Mouse (Mus musculus) olfactory bulb, adult 2 months (tissue): ENCODE measurements around the gene Mindy4b-ps. TPM values are rescaled to one million over a fixed set of nuclear protein-coding genes. Genes with fewer than 3 reads are reported as not detected.

Source experiments
- H3K27ac ChIP-seq: fragments of 200-500 bp; 2 replicates; pipeline ENCODE4 v1.5.1; 2012; ENCODE audit warnings: low read depth, low read length; ENCODE audit not compliant: insufficient read depth
- H3K4me1 ChIP-seq: fragments of 200-500 bp; 2 replicates; pipeline ENCODE4 v1.6.1; 2012; ENCODE audit warnings: low read length; ENCODE audit not compliant: control insufficient read depth, insufficient read depth
- H3K4me3 ChIP-seq: fragments of 200-500 bp; 2 replicates; pipeline ENCODE4 v1.5.1; 2012; ENCODE audit warnings: mild to moderate bottlenecking, low read depth, low read length, moderate library complexity; ENCODE audit not compliant: insufficient read depth
- CTCF ChIP-seq: fragments of 200-500 bp; IDR thresholded peaks from 2 replicates; pipeline ENCODE4 v1.5.1; 2012; ENCODE audit warnings: low read depth, mild to moderate bottlenecking, low read length, moderate library complexity; ENCODE audit not compliant: insufficient read depth
- POLR2A ChIP-seq: fragments of 200-500 bp; IDR thresholded peaks from 2 replicates; pipeline ENCODE4 v1.6.1; 2012; ENCODE audit warnings: mild to moderate bottlenecking, low read depth, low read length, moderate library complexity; ENCODE audit not compliant: insufficient read depth
- WGBS: fragments of 180-500 bp; shearing (Covaris S2); methylation state at CpG from one replicate; pipeline ENCODE4 v1.1.7; 2018; 5-methylcytosine and 5-hydroxymethylcytosine counted together
- polyA plus RNA-seq: library from polyadenylated mRNA; stranded (reverse); fragments of >200 nt; gene quantifications from 2 replicates; pipeline ENCODE4 v1.2.4, GENCODE M21; 2012; ENCODE audit warnings: low replicate concordance; ENCODE audit not compliant: missing spikeins, insufficient read depth, insufficient read length

Gene Mindy4b-ps
- polyA plus RNA-seq, 1 experiment: not detected

GRCm38 (mm10) chr3:58789473-58789872 lies 32.6 kb downstream of the Mindy4b-ps start:
- Histone ChIP-seq H3K4me3 (no peak overlapping the region), H3K4me1 (peaks cover 3% of the 10 kb centered on the region), H3K27ac (no peak overlapping the region)
- TF ChIP-seq CTCF (no peak), POLR2A (no peak)
- 38% methylated on average over 7 of the region's 7 CpGs for WGBS

DNA sequence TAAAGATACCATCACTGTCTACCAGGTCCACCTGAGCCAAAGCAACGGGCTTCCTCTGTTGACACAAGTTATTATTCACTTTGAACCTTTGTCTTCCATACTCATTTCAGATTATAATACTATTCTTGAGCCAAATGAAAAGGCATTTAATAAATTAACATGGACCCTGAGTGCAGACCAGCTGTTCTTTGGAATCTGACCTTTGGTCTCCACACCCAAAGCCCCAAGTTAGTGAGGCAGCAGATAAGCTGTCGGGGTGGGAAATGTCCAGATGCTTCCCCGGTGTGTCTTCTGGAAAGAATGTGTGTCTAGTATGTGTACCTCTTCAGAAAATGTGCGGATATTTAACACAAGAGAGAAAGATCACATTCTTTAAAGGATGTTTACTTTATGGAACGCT lies 33.1 kb downstream of the Mindy4b-ps start:
- Histone ChIP-seq H3K4me1 (peaks cover 3% of the 10 kb centered on the region), H3K27ac (no peak overlapping the region), H3K4me3 (no peak overlapping the region)
- TF ChIP-seq CTCF: no peak
- TF ChIP-seq POLR2A: no peak
- WGBS: 81% methylated on average over 5 of the region's 5 CpGs

GRCm38 (mm10) chr3:58786470-58786869 lies 35.6 kb downstream of the Mindy4b-ps start:
- TF ChIP-seq CTCF (no peak), POLR2A (no peak)
- H3K4me3 ChIP-seq: no peak overlapping the region
- WGBS: 67% methylated on average over 4 of the region's 4 CpGs

DNA sequence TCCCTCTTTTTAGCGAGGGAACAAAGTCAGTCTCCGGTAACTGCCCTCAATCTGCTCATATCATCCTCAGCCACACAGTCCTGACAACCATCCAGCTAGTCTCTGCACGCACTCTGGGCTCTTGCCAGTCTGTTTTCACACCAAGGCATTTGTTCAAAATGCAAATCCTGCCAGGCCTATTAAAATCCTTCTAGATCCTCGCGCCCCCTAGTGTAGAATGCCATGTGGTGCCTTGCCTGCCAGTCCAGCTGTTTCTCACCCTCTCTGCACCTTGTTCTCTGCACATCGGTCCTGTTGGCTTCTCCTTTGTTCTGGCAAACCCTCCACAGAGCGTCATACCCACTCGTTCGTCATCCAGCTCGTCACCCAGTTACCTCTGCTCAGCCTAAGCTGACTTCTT lies 36.2 kb downstream of the Mindy4b-ps start:
- TF ChIP-seq CTCF: no peak
- no peak for TF ChIP-seq POLR2A
- Histone ChIP-seq H3K27ac (no peak overlapping the region), H3K4me1 (peaks cover 3% of the 10 kb centered on the region), H3K4me3 (no peak overlapping the region)
- 11% methylated on average over 10 of the region's 10 CpGs for WGBS

More at GRCm38 (mm10) chr3:58786470-58786869, 35.6 kb downstream of the Mindy4b-ps start:
- H3K4me1 ChIP-seq: peaks cover 3% of the 10 kb centered on the region
- no peak overlapping the region for H3K27ac ChIP-seq

GRCm38 (mm10) chr3:58784219-58785092 lies 37.7 kb downstream of the Mindy4b-ps start:
- Histone ChIP-seq H3K27ac (no peak overlapping the region), H3K4me1 (peaks cover 1% of the 10 kb centered on the region), H3K4me3 (no peak overlapping the region)
- TF ChIP-seq CTCF (no peak), POLR2A (no peak)
- 33% methylated on average over 8 of the region's 8 CpGs for WGBS

GRCm38 (mm10) chr3:58783602-58784218 lies 38.4 kb downstream of the Mindy4b-ps start:
- no peak overlapping the region for H3K4me3 ChIP-seq
- H3K27ac ChIP-seq: no peak overlapping the region
- WGBS: 46% methylated on average over 8 of the region's 8 CpGs
- no peak for TF ChIP-seq POLR2A
- TF ChIP-seq CTCF: no peak
- H3K4me1 ChIP-seq: no peaks in the 10 kb centered on the region

- no peaks in the 10 kb centered on the region for H3K4me1 ChIP-seq
- no peak overlapping the region for H3K4me3 ChIP-seq
- WGBS: 21% methylated on average over 1 of the region's 1 CpGs
- TF ChIP-seq POLR2A (no peak), CTCF (no peak)
- no peak overlapping the region for H3K27ac ChIP-seq
Measured at GRCm38 (mm10) chr3:58756429-58756828, 65.7 kb downstream of the Mindy4b-ps start.

DNA sequence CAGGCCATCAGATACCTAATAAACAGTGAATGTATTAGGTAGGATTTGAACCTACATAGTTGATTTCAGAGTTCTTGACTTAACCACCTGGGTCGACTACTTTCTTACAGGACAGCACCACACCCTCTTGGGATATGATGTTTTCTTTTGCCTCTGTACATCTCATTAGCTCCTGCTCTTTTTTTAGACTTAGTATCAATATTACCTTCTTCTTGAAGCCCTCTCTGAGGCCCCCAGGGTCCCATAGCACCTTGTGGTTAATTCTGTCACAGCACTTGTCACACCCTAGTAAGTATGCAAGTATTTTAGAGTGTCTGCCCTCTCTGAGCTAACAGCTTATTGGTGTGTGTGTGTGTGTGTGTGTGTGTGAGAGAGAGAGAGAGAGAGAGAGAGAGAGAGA lies 66.3 kb downstream of the Mindy4b-ps start:
- 0 out of 2 replicates have a peak, but pooled peaks cover 2% of the 10 kb centered on the region for H3K4me1 ChIP-seq
- H3K27ac ChIP-seq: no peak overlapping the region
- TF ChIP-seq POLR2A: no peak
- 87% methylated on average over 1 of the region's 1 CpGs for WGBS
- no peak overlapping the region for H3K4me3 ChIP-seq

- TF ChIP-seq POLR2A (no peak), CTCF (no peak)
- 92% methylated on average over 3 of the region's 3 CpGs for WGBS
- H3K4me1 ChIP-seq: peaks cover 5% of the 10 kb centered on the region; the same call in 1 of the 2 replicates
- no peak overlapping the region for H3K4me3 ChIP-seq
- no peak overlapping the region for H3K27ac ChIP-seq
Measured at GRCm38 (mm10) chr3:58754361-58754760, 67.8 kb downstream of the Mindy4b-ps start.
